Mouse (Mus musculus) right cerebral cortex, postnatal 4 days (tissue): ENCODE data around the gene Tube1.
"Not testable (repeated sequence)": the region's sequence is repeated elsewhere in the genome, so short reads cannot be mapped to it uniquely, and the experiment has no call there.

Experiments
- DNase-seq: peaks from one replicate; pipeline ENCODE4 v3.0.0-alpha.2; 2022

The Tube1 gene

GRCm38 (mm10) chr10:39170181-39170580 is 36.4 kb downstream of the Tube1 start:
- peak; percentile 86 for DNase-seq

- no peak for DNase-seq
Measured at GRCm38 (mm10) chr10:39170706-39171105, 36.9 kb downstream of the Tube1 start.

GRCm38 (mm10) chr10:39171134-39171533 is 37.4 kb downstream of the Tube1 start:
- DNase-seq, result peak; percentile 95

- peak; percentile 84 for DNase-seq
Measured at GRCm38 (mm10) chr10:39171603-39172539, 38.1 kb downstream of the Tube1 start.

- DNase-seq, result no peak
Measured at GRCm38 (mm10) chr10:39172540-39172931, 38.8 kb downstream of the Tube1 start.

- peak; percentile 48 for DNase-seq
Measured at GRCm38 (mm10) chr10:39173077-39173476, 39.3 kb downstream of the Tube1 start.

- no peak for DNase-seq
Measured at GRCm38 (mm10) chr10:39176981-39177380, 43.2 kb downstream of the Tube1 start.

GRCm38 (mm10) chr10:39184864-39185544 is 51.2 kb downstream of the Tube1 start:
- DNase-seq, result peak; percentile 52

- DNase-seq, result no peak
Measured at GRCm38 (mm10) chr10:39185545-39185906, 51.8 kb downstream of the Tube1 start.

- no peak for DNase-seq
Measured at GRCm38 (mm10) chr10:39192673-39193072, 58.9 kb downstream of the Tube1 start.

- DNase-seq, result not testable (repeated sequence)
Measured at GRCm38 (mm10) chr10:39198216-39198615, 64.4 kb downstream of the Tube1 start.
